Mouse (Mus musculus): ENCODE results near the gene Spn. TPM values are rescaled to one million over a fixed set of nuclear protein-coding genes. Genes with fewer than 3 reads are reported as not detected.

The Spn gene
- total and polyA plus RNA-seq, 3 experiments = 52.8 to 251 (median 90.2) TPM

GRCm38 (mm10) chr7:127180783-127181182 is 43.2 kb upstream of the Spn start:
- ATAC-seq (ENCODE audit: extremely low read depth, insufficient number of reproducible peaks, low FRiP score, poor library complexity, severe bottlenecking) (peak; percentile 62), DNase-seq (ENCODE audit: low spot score) (no peak)
- TF ChIP-seq CTCF (IDR thresholded peaks at IDR 0.05; ENCODE audit: low read depth, low read length) (no peak), TAL1 (conservative IDR thresholded peaks at IDR 0.05; ENCODE audit: low read depth, low read length) (no peak), GATA1 (IDR thresholded peaks at IDR 0.05; ENCODE audit: borderline replicate concordance, low read length) (no peak), POLR2AphosphoS5 (IDR thresholded peaks at IDR 0.05; ENCODE audit: insufficient replicate concordance, low read depth, low read length) (no peak), GATA2 (IDR thresholded peaks at IDR 0.05; ENCODE audit: borderline replicate concordance, low read depth, low read length) (no peak)
- Histone ChIP-seq H3K9me3 (replicated peaks) (peaks cover 4% of the 10 kb centered on the region; the same call in 1 of the 2 replicates), H3K4me3 (ENCODE audit: low read depth, low read length) (no peak overlapping the region; the same call in 1 of the 2 replicates), H3K27me3 (ENCODE audit: insufficient read depth, low read length) (no peaks in the 10 kb centered on the region), H3K4me1 (ENCODE audit: insufficient read depth, low read depth, low read length) (peaks cover 73% of the 10 kb centered on the region), H3K36me3 (replicated peaks) (peaks cover 2% of the 10 kb centered on the region)

GRCm38 (mm10) chr7:127176937-127177336 is 39.3 kb upstream of the Spn start:
- H3K4me3 ChIP-seq (ENCODE audit: low read depth, low read length) = no peak overlapping the region
- H3K36me3 ChIP-seq (replicated peaks) = peaks cover 2% of the 10 kb centered on the region
- TF ChIP-seq POLR2AphosphoS5 (IDR thresholded peaks at IDR 0.05; ENCODE audit: insufficient replicate concordance, low read depth, low read length) (no peak), TAL1 (conservative IDR thresholded peaks at IDR 0.05; ENCODE audit: low read depth, low read length) (no peak), GATA2 (IDR thresholded peaks at IDR 0.05; ENCODE audit: borderline replicate concordance, low read depth, low read length) (no peak), CTCF (IDR thresholded peaks at IDR 0.05; ENCODE audit: low read depth, low read length) (no peak), GATA1 (IDR thresholded peaks at IDR 0.05; ENCODE audit: borderline replicate concordance, low read length) (no peak)
- ATAC-seq (ENCODE audit: extremely low read depth, insufficient number of reproducible peaks, low FRiP score, poor library complexity, severe bottlenecking) (no peak), DNase-seq (ENCODE audit: low spot score) (no peak)
- H3K9me3 ChIP-seq (replicated peaks) = peaks cover 4% of the 10 kb centered on the region; the same call in 1 of the 2 replicates
- H3K4me1 ChIP-seq (ENCODE audit: insufficient read depth, low read depth, low read length) = peaks cover 54% of the 10 kb centered on the region
- no peaks in the 10 kb centered on the region for H3K27me3 ChIP-seq (ENCODE audit: insufficient read depth, low read length)

GRCm38 (mm10) chr7:127166501-127166900 is 28.9 kb upstream of the Spn start:
- peaks cover 2% of the 10 kb centered on the region for H3K9me3 ChIP-seq (replicated peaks)
- DNase-seq (ENCODE audit: low spot score) (no peak), ATAC-seq (ENCODE audit: extremely low read depth, insufficient number of reproducible peaks, low FRiP score, poor library complexity, severe bottlenecking) (no peak)
- H3K4me3 ChIP-seq (ENCODE audit: low read depth, low read length) = no peak overlapping the region
- H3K27me3 ChIP-seq (ENCODE audit: insufficient read depth, low read length) = no peaks in the 10 kb centered on the region
- H3K4me1 ChIP-seq (ENCODE audit: insufficient read depth, low read depth, low read length) = peaks cover 51% of the 10 kb centered on the region
- no peaks in the 10 kb centered on the region for H3K36me3 ChIP-seq (replicated peaks)
- TF ChIP-seq TAL1 (conservative IDR thresholded peaks at IDR 0.05; ENCODE audit: low read depth, low read length) (no peak), CTCF (IDR thresholded peaks at IDR 0.05; ENCODE audit: low read depth, low read length) (no peak), GATA1 (IDR thresholded peaks at IDR 0.05; ENCODE audit: borderline replicate concordance, low read length) (no peak), GATA2 (IDR thresholded peaks at IDR 0.05; ENCODE audit: borderline replicate concordance, low read depth, low read length) (no peak), POLR2AphosphoS5 (IDR thresholded peaks at IDR 0.05; ENCODE audit: insufficient replicate concordance, low read depth, low read length) (no peak)

- DNase-seq (ENCODE audit: low spot score) (no peak), ATAC-seq (ENCODE audit: extremely low read depth, insufficient number of reproducible peaks, low FRiP score, poor library complexity, severe bottlenecking) (no peak)
- no peaks in the 10 kb centered on the region for H3K36me3 ChIP-seq (replicated peaks)
- H3K9me3 ChIP-seq (replicated peaks) = peaks cover 2% of the 10 kb centered on the region
- TF ChIP-seq TAL1 (conservative IDR thresholded peaks at IDR 0.05; ENCODE audit: low read depth, low read length) = no peak
- TF ChIP-seq GATA2 (IDR thresholded peaks at IDR 0.05; ENCODE audit: borderline replicate concordance, low read depth, low read length) = no peak
- TF ChIP-seq GATA1 (IDR thresholded peaks at IDR 0.05; ENCODE audit: borderline replicate concordance, low read length) = no peak
- no peak for TF ChIP-seq POLR2AphosphoS5 (IDR thresholded peaks at IDR 0.05; ENCODE audit: insufficient replicate concordance, low read depth, low read length)
- no peak for TF ChIP-seq CTCF (IDR thresholded peaks at IDR 0.05; ENCODE audit: low read depth, low read length)
- peaks cover 51% of the 10 kb centered on the region for H3K4me1 ChIP-seq (ENCODE audit: insufficient read depth, low read depth, low read length)
- H3K27me3 ChIP-seq (ENCODE audit: insufficient read depth, low read length) = no peaks in the 10 kb centered on the region
- no peak overlapping the region for H3K4me3 ChIP-seq (ENCODE audit: low read depth, low read length)
Measured at GRCm38 (mm10) chr7:127165607-127166493, 28.2 kb upstream of the Spn start.

- TF ChIP-seq GATA1 (IDR thresholded peaks at IDR 0.05; ENCODE audit: borderline replicate concordance, low read length) (no peak), GATA2 (IDR thresholded peaks at IDR 0.05; ENCODE audit: borderline replicate concordance, low read depth, low read length) (no peak), CTCF (IDR thresholded peaks at IDR 0.05; ENCODE audit: low read depth, low read length) (no peak), TAL1 (conservative IDR thresholded peaks at IDR 0.05; ENCODE audit: low read depth, low read length) (no peak), POLR2AphosphoS5 (IDR thresholded peaks at IDR 0.05; ENCODE audit: insufficient replicate concordance, low read depth, low read length) (no peak)
- no peak for ATAC-seq (ENCODE audit: extremely low read depth, insufficient number of reproducible peaks, low FRiP score, poor library complexity, severe bottlenecking)
- Histone ChIP-seq H3K9me3 (replicated peaks) (peaks cover 2% of the 10 kb centered on the region), H3K27me3 (ENCODE audit: insufficient read depth, low read length) (no peaks in the 10 kb centered on the region), H3K4me1 (ENCODE audit: insufficient read depth, low read depth, low read length) (peaks cover 50% of the 10 kb centered on the region), H3K4me3 (ENCODE audit: low read depth, low read length) (no peak overlapping the region), H3K36me3 (replicated peaks) (no peaks in the 10 kb centered on the region)
- DNase-seq (ENCODE audit: low spot score) = no peak
Measured at GRCm38 (mm10) chr7:127164002-127164401, 26.4 kb upstream of the Spn start.

- Histone ChIP-seq H3K9me3 (replicated peaks) (peaks cover 2% of the 10 kb centered on the region), H3K4me1 (ENCODE audit: insufficient read depth, low read depth, low read length) (peaks cover 51% of the 10 kb centered on the region), H3K27me3 (ENCODE audit: insufficient read depth, low read length) (no peaks in the 10 kb centered on the region), H3K4me3 (ENCODE audit: low read depth, low read length) (no peak overlapping the region), H3K36me3 (replicated peaks) (no peaks in the 10 kb centered on the region)
- no peak for DNase-seq (ENCODE audit: low spot score)
- ATAC-seq (ENCODE audit: extremely low read depth, insufficient number of reproducible peaks, low FRiP score, poor library complexity, severe bottlenecking) = no peak
- TF ChIP-seq POLR2AphosphoS5 (IDR thresholded peaks at IDR 0.05; ENCODE audit: insufficient replicate concordance, low read depth, low read length) (no peak), TAL1 (conservative IDR thresholded peaks at IDR 0.05; ENCODE audit: low read depth, low read length) (no peak), GATA2 (IDR thresholded peaks at IDR 0.05; ENCODE audit: borderline replicate concordance, low read depth, low read length) (no peak), GATA1 (IDR thresholded peaks at IDR 0.05; ENCODE audit: borderline replicate concordance, low read length) (no peak), CTCF (IDR thresholded peaks at IDR 0.05; ENCODE audit: low read depth, low read length) (no peak)
Measured at GRCm38 (mm10) chr7:127162546-127162945, 24.9 kb upstream of the Spn start.
